Mouse (Mus musculus) midbrain, postnatal 0 days (tissue): ENCODE results near the gene Pigu. TPM values are rescaled to one million over a fixed set of nuclear protein-coding genes. Genes with fewer than 3 reads are reported as not detected.

Source experiments
- ATAC-seq: fragments of 200-750 bp; cut with Nextera tagmentation; 2 replicates; pipeline ENCODE4 v1.8.0; 2017; ENCODE audit warnings: moderate number of reproducible peaks, mild to moderate bottlenecking, moderate TSS enrichment, moderate library complexity; ENCODE audit not compliant: low FRiP score
- DNase-seq: peaks from one replicate; pipeline ENCODE4 v3.0.0-alpha.2; 2015; ENCODE audit warnings: low spot score
- H3K27ac ChIP-seq: fragments of 300-500 bp; sonication (generic); 2 replicates; pipeline ENCODE4 v1.5.1; 2014; ENCODE audit warnings: low read depth, mild to moderate bottlenecking, low read length, mixed read lengths
- H3K27me3 ChIP-seq: fragments of 300-500 bp; sonication (generic); 2 replicates; pipeline ENCODE4 v1.6.1; 2014; ENCODE audit warnings: low read length, control low read depth, mixed read lengths; ENCODE audit not compliant: insufficient read depth
- H3K36me3 ChIP-seq: fragments of 300-500 bp; sonication (generic); 2 replicates; pipeline ENCODE4 v1.6.1; 2014; ENCODE audit warnings: low read length, control low read depth, mixed read lengths; ENCODE audit not compliant: insufficient read depth
- H3K4me1 ChIP-seq: fragments of 300-500 bp; sonication (generic); 2 replicates; pipeline ENCODE4 v1.6.1; 2014; ENCODE audit warnings: mild to moderate bottlenecking, control low read depth, antibody characterized with exemption, low read length, mixed read lengths; ENCODE audit not compliant: insufficient read depth
- H3K4me2 ChIP-seq: fragments of 300-500 bp; sonication (generic); 2 replicates; pipeline ENCODE4 v1.6.1; 2014; ENCODE audit warnings: low read depth, mild to moderate bottlenecking, low read length, mixed read lengths; ENCODE audit not compliant: poor library complexity, severe bottlenecking
- H3K4me3 ChIP-seq: fragments of 300-500 bp; sonication (generic); 2 replicates; pipeline ENCODE4 v1.5.1; 2014; ENCODE audit warnings: low read depth, mild to moderate bottlenecking, low read length, moderate library complexity
- H3K9ac ChIP-seq: fragments of 300-500 bp; sonication (generic); replicated peaks from 2 replicates; pipeline ENCODE4 v1.6.1; 2014; ENCODE audit warnings: mild to moderate bottlenecking, low read length, moderate library complexity, mixed read lengths; ENCODE audit not compliant: poor library complexity, severe bottlenecking
- H3K9me3 ChIP-seq: fragments of 300-500 bp; sonication (generic); 2 replicates; pipeline ENCODE4 v1.6.1; 2016; ENCODE audit warnings: low read length, control low read depth
- CTCF ChIP-seq: IDR thresholded peaks from 2 replicates; pipeline ENCODE4 v1.5.1; 2016; ENCODE audit warnings: antibody characterized with exemption, mild to moderate bottlenecking
- WGBS: fragments of 180-500 bp; shearing (Covaris S2); extraction: QIAGEN DNeasy Blood & Tissue Kit; methylation state at CpG from one replicate; pipeline ENCODE4 v1.1.7; 2014; 5-methylcytosine and 5-hydroxymethylcytosine counted together
- polyA plus RNA-seq: library from polyadenylated mRNA; unstranded; fragments of >200 nt; fragmentation: Nextera tagmentation; extraction: Ambion mirVana; gene quantifications from 2 replicates; pipeline ENCODE4 v1.2.1, GENCODE M21; 2015
- total RNA-seq: library from RNA; depleted of rRNA; stranded (reverse); fragments of >200 nt; gene quantifications from 2 replicates; pipeline ENCODE4 v1.2.3, GENCODE M21; 2014

Pigu gene
- total and polyA plus RNA-seq, 2 experiments from 2014 or later, result 44.2 to 54.7 TPM

DNA sequence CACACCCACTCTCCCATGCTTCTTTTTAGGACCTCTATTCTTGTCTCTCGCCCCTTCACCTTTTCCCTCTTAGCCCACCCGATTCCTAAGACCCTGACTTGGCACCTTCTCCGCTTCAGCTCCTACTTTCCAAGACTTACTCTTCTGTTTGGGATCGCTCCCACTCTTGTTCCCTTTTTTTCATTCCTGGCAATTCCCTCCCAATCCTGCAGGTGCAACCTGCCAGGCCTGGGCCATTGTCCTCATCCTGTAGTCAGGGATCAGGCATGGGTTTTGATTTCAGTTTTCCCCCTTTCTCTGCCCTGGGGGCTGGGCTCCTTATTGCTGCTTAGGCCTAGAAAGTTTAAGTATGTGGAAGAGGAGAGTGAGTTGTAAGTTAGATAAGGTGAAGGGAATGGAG lies 29.8 kb upstream of the Pigu start:
- Histone ChIP-seq H3K4me2 (no peak overlapping the region), H3K36me3 (peaks cover 50% of the 10 kb centered on the region; the same call in 1 of the 2 replicates), H3K4me3 (no peak overlapping the region), H3K9ac (no peak overlapping the region), H3K9me3 (no peaks in the 10 kb centered on the region), H3K27me3 (no peaks in the 10 kb centered on the region), H3K27ac (no peak overlapping the region), H3K4me1 (peaks cover 15% of the 10 kb centered on the region)
- TF ChIP-seq CTCF, result no peak; the same call in 1 of the 2 replicates
- ATAC-seq (no peak), DNase-seq (no peak)
- WGBS, result 59% methylated on average over 4 of the region's 4 CpGs

DNA sequence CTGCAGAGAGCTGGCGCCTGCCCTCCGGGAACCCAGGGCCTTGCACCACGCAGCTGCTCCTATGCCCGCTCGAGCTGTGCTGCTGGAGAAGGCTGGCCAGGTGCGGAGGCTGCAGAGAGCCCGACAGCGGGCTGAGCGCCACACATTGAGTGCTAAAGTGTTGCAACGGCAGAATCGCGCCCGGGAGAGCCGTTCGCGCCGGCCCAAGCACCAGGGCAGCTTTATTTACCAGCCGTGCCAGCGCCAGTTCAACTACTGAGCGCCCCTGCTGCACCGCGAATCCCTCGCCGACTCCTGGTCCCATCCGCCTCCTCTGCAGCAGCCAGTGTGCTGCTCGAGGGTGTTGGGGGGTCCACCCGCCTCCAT lies 29.3 kb upstream of the Pigu start:
- 10% methylated on average over 27 of the region's 27 CpGs for WGBS
- Histone ChIP-seq H3K9me3 (no peaks in the 10 kb centered on the region), H3K4me3 (no peak overlapping the region), H3K36me3 (peaks cover 50% of the 10 kb centered on the region; the same call in 1 of the 2 replicates), H3K4me2 (0 out of 2 replicates have a peak overlapping the region, but pooled peaks have one; percentile 13), H3K4me1 (peaks cover 15% of the 10 kb centered on the region), H3K27me3 (no peaks in the 10 kb centered on the region), H3K9ac (no peak overlapping the region; the same call in 1 of the 2 replicates), H3K27ac (no peak overlapping the region)
- TF ChIP-seq CTCF, result no peak
- no peak for DNase-seq
- no peak for ATAC-seq

GRCm38 (mm10) chr2:155385731-155386533 lies 28.7 kb upstream of the Pigu start:
- Histone ChIP-seq H3K4me3 (no peak overlapping the region), H3K4me1 (peaks cover 15% of the 10 kb centered on the region), H3K27me3 (no peaks in the 10 kb centered on the region), H3K9me3 (no peaks in the 10 kb centered on the region), H3K36me3 (peaks cover 45% of the 10 kb centered on the region; the same call in 1 of the 2 replicates), H3K27ac (0 out of 2 replicates have a peak overlapping the region, but pooled peaks have one; percentile 32), H3K4me2 (0 out of 2 replicates have a peak overlapping the region, but pooled peaks have one; percentile 13), H3K9ac (peak overlapping the region; percentile 39; the same call in 1 of the 2 replicates)
- no peak for TF ChIP-seq CTCF
- 57% methylated on average over 18 of the region's 18 CpGs for WGBS
- ATAC-seq (no peak), DNase-seq (no peak)

DNA sequence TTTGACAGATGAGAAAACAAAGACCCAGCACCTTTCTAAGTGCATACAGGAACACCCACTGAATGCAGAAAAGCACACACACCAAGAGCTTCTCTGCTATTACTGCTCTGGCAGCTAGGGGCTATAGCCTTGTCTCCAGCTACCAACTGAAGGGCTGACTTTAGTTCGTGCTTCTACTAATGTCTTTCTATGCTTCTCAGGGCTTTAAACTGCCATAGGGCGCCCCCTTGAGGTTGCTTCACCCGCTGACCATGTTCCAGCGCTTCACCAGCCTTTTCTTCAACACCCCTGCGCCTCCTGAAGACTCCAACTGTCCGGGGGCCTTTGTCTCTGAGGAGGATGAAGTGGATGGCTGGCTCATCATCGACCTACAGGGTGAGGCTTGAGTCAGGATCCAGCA lies 27.9 kb upstream of the Pigu start:
- Histone ChIP-seq H3K9ac (no peak overlapping the region; the same call in 1 of the 2 replicates), H3K27ac (no peak overlapping the region), H3K36me3 (peaks cover 42% of the 10 kb centered on the region; the same call in 1 of the 2 replicates), H3K4me1 (peaks cover 15% of the 10 kb centered on the region), H3K27me3 (no peaks in the 10 kb centered on the region), H3K9me3 (no peaks in the 10 kb centered on the region), H3K4me2 (no peak overlapping the region), H3K4me3 (no peak overlapping the region)
- TF ChIP-seq CTCF, result peak; percentile 88
- DNase-seq (peak; percentile 91), ATAC-seq (no peak)
- 16% methylated on average over 7 of the region's 7 CpGs for WGBS

GRCm38 (mm10) chr2:155382791-155383438 lies 25.7 kb upstream of the Pigu start:
- DNase-seq, result peak; percentile 21

More at GRCm38 (mm10) chr2:155382791-155383438, 25.7 kb upstream of the Pigu start:
- ATAC-seq, result no peak
- no peak for TF ChIP-seq CTCF
- peak overlapping the region; percentile 63 for H3K4me2 ChIP-seq
- H3K27me3 ChIP-seq, result no peaks in the 10 kb centered on the region
- H3K27ac ChIP-seq, result peak overlapping the region; percentile 100
- H3K36me3 ChIP-seq, result 0 out of 2 replicates have a peak, but pooled peaks cover 27% of the 10 kb centered on the region
- no peak overlapping the region; the same call in 1 of the 2 replicates for H3K9ac ChIP-seq
- whole genome bisulfite sequencing, result 66% methylated on average over 2 of the region's 2 CpGs
- H3K9me3 ChIP-seq, result no peaks in the 10 kb centered on the region
- H3K4me1 ChIP-seq, result peaks cover 15% of the 10 kb centered on the region
- peak overlapping the region; percentile 77 for H3K4me3 ChIP-seq
